Mouse (Mus musculus): Measurements from ENCODE around the gene Asic2.

DNA sequence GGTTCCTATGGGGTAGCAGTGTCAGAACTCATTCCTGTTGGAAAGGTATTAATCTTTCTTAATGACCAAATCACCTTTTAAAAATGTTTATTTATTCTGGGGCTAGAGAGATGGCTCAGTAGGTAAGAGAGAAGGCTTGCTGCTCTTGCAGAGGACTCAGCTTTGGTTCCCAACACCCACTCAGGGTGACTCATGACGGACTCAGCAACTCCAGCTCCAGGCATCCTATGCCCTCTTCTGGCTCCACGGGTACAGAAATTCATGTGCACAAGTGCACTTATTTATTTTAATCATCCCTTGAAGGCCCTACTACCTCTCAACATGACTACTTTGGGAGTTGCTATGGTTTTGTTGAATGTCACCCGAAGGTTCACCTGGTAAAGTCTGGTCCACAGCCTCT, 780.4 kb downstream of the Asic2 start:
- no peak for TF ChIP-seq CTCF (IDR thresholded peaks at IDR 0.05; ENCODE audit: low read depth)
- no peak for TF ChIP-seq EP300 (optimal IDR thresholded peaks at IDR 0.05)

Measured in stomach, postnatal 0 days (tissue).